Mouse (Mus musculus) liver, embryonic 12.5 days (tissue): ENCODE results near the gene Pgrmc2. TPM values are rescaled to one million over a fixed set of nuclear protein-coding genes. Genes with fewer than 3 reads are reported as not detected.

ENCODE experiments used
- ATAC-seq: fragments of 200-750 bp; cut with Nextera tagmentation; 2 replicates; pipeline ENCODE4 v1.8.0; 2017; ENCODE audit warnings: moderate number of reproducible peaks, mild to moderate bottlenecking, moderate library complexity
- H3K27ac ChIP-seq: fragments of 300-500 bp; sonication (generic); 2 replicates; pipeline ENCODE4 v1.5.1; 2016; ENCODE audit warnings: mild to moderate bottlenecking
- H3K27me3 ChIP-seq: fragments of 300-500 bp; sonication (generic); replicated peaks from 2 replicates; pipeline ENCODE4 v1.6.1; 2016; ENCODE audit warnings: mild to moderate bottlenecking, moderate library complexity
- H3K36me3 ChIP-seq: fragments of 300-500 bp; sonication (generic); 2 replicates; pipeline ENCODE4 v1.6.1; 2016; ENCODE audit warnings: mild to moderate bottlenecking, moderate library complexity
- H3K4me1 ChIP-seq: fragments of 300-500 bp; sonication (generic); 2 replicates; pipeline ENCODE4 v1.6.1; 2016
- H3K4me2 ChIP-seq: fragments of 300-500 bp; sonication (generic); 2 replicates; pipeline ENCODE4 v1.6.1; 2016; ENCODE audit warnings: mild to moderate bottlenecking, moderate library complexity
- H3K4me3 ChIP-seq: fragments of 300-500 bp; sonication (generic); 2 replicates; pipeline ENCODE4 v1.5.1; 2016; ENCODE audit warnings: mild to moderate bottlenecking, moderate library complexity
- H3K9ac ChIP-seq: fragments of 300-500 bp; sonication (generic); 2 replicates; pipeline ENCODE4 v1.6.1; 2016; ENCODE audit warnings: mild to moderate bottlenecking, moderate library complexity
- H3K9me3 ChIP-seq: fragments of 300-500 bp; sonication (generic); replicated peaks from 2 replicates; pipeline ENCODE4 v1.6.1; 2016; ENCODE audit warnings: mild to moderate bottlenecking, moderate library complexity
- WGBS: fragments of 180-500 bp; shearing (Covaris S2); methylation state at CpG from one replicate; pipeline ENCODE4 v1.1.7; 2016; ENCODE audit not compliant: insufficient replicate concordance; 5-methylcytosine and 5-hydroxymethylcytosine counted together
- polyA plus RNA-seq: library from polyadenylated mRNA; unstranded; fragments of >200 nt; fragmentation: Nextera tagmentation; extraction: Ambion mirVana; gene quantifications from 2 replicates; pipeline ENCODE4 v1.2.1, GENCODE M21; 2016

The Pgrmc2 gene
- polyA plus RNA-seq, 1 experiment from 2014 or later = 34.9 TPM

GRCm38 (mm10) chr3:41062758-41063157 lies 20.1 kb downstream of the Pgrmc2 start:
- 82% methylated on average over 2 of the region's 2 CpGs for WGBS

DNA sequence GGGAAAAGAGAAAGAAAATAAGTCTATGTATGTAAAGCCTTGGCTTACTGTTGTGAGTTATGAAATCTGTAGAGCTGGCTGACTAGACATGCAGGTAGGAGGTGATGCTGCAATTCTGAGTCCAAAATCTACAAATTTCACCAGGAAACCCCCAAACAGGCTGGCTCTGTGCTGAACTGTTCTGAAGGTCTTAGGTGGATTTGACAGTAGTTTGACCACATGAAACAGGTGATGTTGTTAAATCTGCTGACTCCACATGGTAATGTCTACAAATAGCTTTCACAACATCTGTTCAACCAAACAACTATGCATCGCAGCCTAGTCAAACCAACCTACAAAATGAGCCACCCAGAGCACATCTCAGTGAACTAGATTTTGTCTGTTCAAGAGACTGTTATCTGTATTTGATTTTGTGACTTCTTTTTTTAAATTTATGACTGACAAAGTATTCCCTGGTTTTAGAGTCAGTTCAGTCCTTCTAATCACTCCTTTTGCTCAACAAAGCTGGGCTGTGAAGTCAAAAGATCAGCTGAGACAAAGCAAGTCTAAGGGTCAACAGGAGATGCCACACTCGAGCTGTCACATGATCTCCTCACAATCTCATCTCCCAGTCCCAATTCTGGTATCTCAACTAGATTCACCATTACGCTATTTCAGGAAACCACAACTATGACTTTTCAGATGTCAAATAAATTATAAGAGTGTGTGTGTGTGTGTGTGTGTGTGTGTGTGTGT lies 20.8 kb downstream of the Pgrmc2 start:
- Histone ChIP-seq H3K27me3 (no peaks in the 10 kb centered on the region), H3K27ac (no peak overlapping the region), H3K4me3 (no peak overlapping the region), H3K36me3 (peaks cover 25% of the 10 kb centered on the region), H3K4me2 (no peak overlapping the region), H3K9me3 (no peaks in the 10 kb centered on the region), H3K9ac (no peak overlapping the region), H3K4me1 (no peaks in the 10 kb centered on the region)
- WGBS = 60% methylated on average over 3 of the region's 3 CpGs
- ATAC-seq = no peak

More at GRCm38 (mm10) chr3:41062758-41063157, 20.1 kb downstream of the Pgrmc2 start:
- Histone ChIP-seq H3K4me3 (no peak overlapping the region), H3K4me2 (no peak overlapping the region), H3K27me3 (no peaks in the 10 kb centered on the region), H3K36me3 (peaks cover 33% of the 10 kb centered on the region), H3K27ac (no peak overlapping the region), H3K4me1 (no peaks in the 10 kb centered on the region), H3K9ac (no peak overlapping the region), H3K9me3 (no peaks in the 10 kb centered on the region)
- ATAC-seq = no peak

GRCm38 (mm10) chr3:41059249-41059648 lies 23.6 kb downstream of the Pgrmc2 start:
- WGBS = 61% methylated on average over 3 of the region's 3 CpGs
- no peaks in the 10 kb centered on the region for H3K9me3 ChIP-seq
- no peak overlapping the region for H3K9ac ChIP-seq
- H3K36me3 ChIP-seq = peaks cover 8% of the 10 kb centered on the region
- no peaks in the 10 kb centered on the region for H3K4me1 ChIP-seq
- no peak overlapping the region for H3K4me2 ChIP-seq
- no peak overlapping the region for H3K4me3 ChIP-seq
- ATAC-seq = no peak
- H3K27me3 ChIP-seq = no peaks in the 10 kb centered on the region
- H3K27ac ChIP-seq = no peak overlapping the region

DNA sequence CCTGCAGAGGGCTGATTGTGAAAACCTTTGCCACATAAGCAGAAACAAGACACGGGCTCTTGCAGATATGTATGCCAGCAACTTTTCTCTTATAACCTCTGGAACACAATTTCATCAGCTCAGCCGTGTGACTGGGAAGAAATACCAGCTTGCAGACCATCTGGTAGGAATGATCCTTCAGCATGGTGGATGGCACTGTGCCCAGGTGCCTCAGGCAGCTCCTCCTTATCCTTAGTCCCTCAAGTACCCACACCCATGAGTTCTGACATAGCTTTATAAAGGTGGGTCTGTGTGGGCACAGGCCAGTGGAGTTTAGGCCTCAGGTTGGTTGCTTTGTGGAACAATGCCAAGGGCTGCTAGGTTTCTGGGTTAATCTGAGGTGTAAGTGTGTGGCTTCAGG lies 24.5 kb downstream of the Pgrmc2 start:
- 68% methylated on average over 2 of the region's 2 CpGs for WGBS
- no peaks in the 10 kb centered on the region for H3K27me3 ChIP-seq
- H3K4me2 ChIP-seq = no peak overlapping the region
- no peak overlapping the region for H3K9ac ChIP-seq
- no peaks in the 10 kb centered on the region for H3K9me3 ChIP-seq
- H3K4me3 ChIP-seq = no peak overlapping the region
- H3K4me1 ChIP-seq = no peaks in the 10 kb centered on the region
- no peak overlapping the region for H3K27ac ChIP-seq
- H3K36me3 ChIP-seq = no peaks in the 10 kb centered on the region
- no peak for ATAC-seq

GRCm38 (mm10) chr3:41053334-41053733 lies 29.5 kb downstream of the Pgrmc2 start:
- no peak for ATAC-seq
- Histone ChIP-seq H3K4me3 (no peak overlapping the region), H3K4me1 (no peaks in the 10 kb centered on the region), H3K9me3 (no peaks in the 10 kb centered on the region), H3K27me3 (no peaks in the 10 kb centered on the region), H3K4me2 (no peak overlapping the region), H3K36me3 (no peaks in the 10 kb centered on the region), H3K9ac (no peak overlapping the region), H3K27ac (no peak overlapping the region)
- WGBS = 74% methylated on average over 3 of the region's 3 CpGs

- Histone ChIP-seq H3K36me3 (no peaks in the 10 kb centered on the region), H3K9ac (no peak overlapping the region), H3K27me3 (no peaks in the 10 kb centered on the region), H3K4me1 (peaks cover 9% of the 10 kb centered on the region), H3K9me3 (no peaks in the 10 kb centered on the region), H3K4me2 (no peak overlapping the region), H3K27ac (no peak overlapping the region), H3K4me3 (no peak overlapping the region)
- WGBS = 72% methylated on average over 6 of the region's 6 CpGs
- ATAC-seq = no peak
Observed at GRCm38 (mm10) chr3:41047838-41048237, 35.0 kb downstream of the Pgrmc2 start.

GRCm38 (mm10) chr3:41043756-41044354 lies 39.0 kb downstream of the Pgrmc2 start:
- peak overlapping the region; percentile 29; the same call in 1 of the 2 replicates for H3K4me2 ChIP-seq
- 37% methylated on average over 11 of the region's 11 CpGs for WGBS
- ATAC-seq = peak; percentile 44; the same call in 1 of the 2 replicates

GRCm38 (mm10) chr3:41042195-41042938 lies 40.5 kb downstream of the Pgrmc2 start:
- H3K27ac ChIP-seq = no peak overlapping the region
- no peaks in the 10 kb centered on the region for H3K36me3 ChIP-seq
- H3K4me3 ChIP-seq = no peak overlapping the region
- H3K4me1 ChIP-seq = peaks cover 9% of the 10 kb centered on the region
- H3K4me2 ChIP-seq = no peak overlapping the region
- H3K27me3 ChIP-seq = no peaks in the 10 kb centered on the region
- 69% methylated on average over 4 of the region's 4 CpGs for WGBS
- no peak for ATAC-seq
- H3K9me3 ChIP-seq = no peaks in the 10 kb centered on the region
- no peak overlapping the region for H3K9ac ChIP-seq

More at GRCm38 (mm10) chr3:41043756-41044354, 39.0 kb downstream of the Pgrmc2 start:
- Histone ChIP-seq H3K36me3 (no peaks in the 10 kb centered on the region), H3K9ac (peak overlapping the region; percentile 35; the same call in 1 of the 2 replicates), H3K27me3 (no peaks in the 10 kb centered on the region), H3K4me1 (peaks cover 9% of the 10 kb centered on the region), H3K27ac (no peak overlapping the region), H3K9me3 (no peaks in the 10 kb centered on the region), H3K4me3 (no peak overlapping the region)

DNA sequence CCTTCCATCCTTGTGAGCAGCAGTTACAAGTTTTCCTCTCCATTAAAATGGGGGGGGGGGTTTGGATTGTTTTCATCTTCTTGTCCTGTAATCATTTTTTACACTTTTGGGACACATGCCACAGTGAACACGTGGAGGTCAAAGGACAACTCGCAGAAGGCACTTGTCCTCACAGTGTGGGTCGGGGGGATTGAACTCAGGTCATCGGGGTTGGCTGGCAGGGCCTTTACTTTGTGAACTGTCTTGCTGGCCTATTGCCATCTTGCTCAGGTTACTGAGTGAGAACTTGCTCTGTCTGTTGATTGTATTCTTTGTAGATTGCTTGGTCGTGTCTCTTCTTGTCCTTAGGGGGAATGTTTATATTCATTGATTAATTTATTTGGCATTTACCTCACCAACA lies 41.6 kb downstream of the Pgrmc2 start:
- Histone ChIP-seq H3K27me3 (no peaks in the 10 kb centered on the region), H3K4me1 (peaks cover 9% of the 10 kb centered on the region), H3K27ac (no peak overlapping the region), H3K36me3 (no peaks in the 10 kb centered on the region), H3K9me3 (no peaks in the 10 kb centered on the region), H3K4me3 (no peak overlapping the region), H3K4me2 (no peak overlapping the region), H3K9ac (no peak overlapping the region)
- ATAC-seq = no peak
- WGBS = 59% methylated on average over 5 of the region's 5 CpGs

DNA sequence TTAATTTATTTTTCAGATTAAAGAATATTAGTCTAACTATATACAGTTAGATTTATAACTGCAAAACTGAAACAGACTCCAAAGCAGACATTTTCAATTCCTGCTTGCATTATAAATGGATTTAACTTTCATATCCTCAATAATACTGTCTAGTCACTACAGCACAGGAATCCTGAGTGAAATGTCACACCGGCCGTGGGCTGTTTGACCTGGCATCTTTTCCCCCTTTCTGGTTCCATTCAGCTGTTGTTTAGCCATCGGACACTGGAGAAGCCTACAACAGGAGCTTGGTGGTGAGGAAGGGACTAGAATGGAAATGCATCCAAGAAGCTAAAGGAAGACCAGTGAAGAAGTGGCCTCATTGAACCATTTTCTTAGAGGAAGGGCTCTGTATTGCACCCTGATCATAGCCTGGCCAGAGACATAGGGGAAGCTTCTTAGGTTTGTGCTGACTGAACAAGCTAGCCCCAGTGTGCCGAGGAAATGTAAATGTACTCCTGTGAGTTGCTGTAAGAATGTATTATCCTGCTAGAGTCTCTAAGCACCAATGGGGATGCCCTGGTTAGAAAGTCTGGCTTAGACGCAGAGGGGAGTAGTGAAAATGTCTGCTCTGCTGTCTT lies 44.4 kb downstream of the Pgrmc2 start:
- no peaks in the 10 kb centered on the region for H3K27me3 ChIP-seq
- H3K9me3 ChIP-seq = no peaks in the 10 kb centered on the region
- H3K4me2 ChIP-seq = no peak overlapping the region
- WGBS = 70% methylated on average over 5 of the region's 5 CpGs
- H3K4me1 ChIP-seq = no peaks in the 10 kb centered on the region; the same call in 1 of the 2 replicates
- H3K27ac ChIP-seq = no peak overlapping the region
- no peaks in the 10 kb centered on the region for H3K36me3 ChIP-seq
- no peak for ATAC-seq
- no peak overlapping the region for H3K4me3 ChIP-seq
- no peak overlapping the region for H3K9ac ChIP-seq

GRCm38 (mm10) chr3:41031286-41032210 lies 51.3 kb downstream of the Pgrmc2 start:
- no peaks in the 10 kb centered on the region for H3K9me3 ChIP-seq
- 64% methylated on average over 12 of the region's 12 CpGs for WGBS
- H3K4me2 ChIP-seq = no peak overlapping the region
- H3K36me3 ChIP-seq = no peaks in the 10 kb centered on the region
- no peak for ATAC-seq
- no peak overlapping the region for H3K4me3 ChIP-seq
- no peaks in the 10 kb centered on the region for H3K27me3 ChIP-seq
- H3K9ac ChIP-seq = no peak overlapping the region
- no peaks in the 10 kb centered on the region for H3K4me1 ChIP-seq
- H3K27ac ChIP-seq = no peak overlapping the region
